Mouse (Mus musculus): ENCODE data around the gene Dmac1.

GRCm38 (mm10) chr4:75278197-75279175 lies at the start of gene Dmac1:
- TF ChIP-seq MAFK (IDR thresholded peaks at IDR 0.05; ENCODE audit: borderline replicate concordance, low read depth, low read length), result peak; percentile 31; the same call in 1 of the 2 replicates
- peak in 1 of 2 experiments; percentile 82; a peak in 2 of 4 replicates for TF ChIP-seq POLR2A (IDR thresholded peaks at IDR 0.05; ENCODE audit: control insufficient read depth in 1 of 2, insufficient read depth in 1 of 2, low read depth in 1 of 2, low read length in 2 of 2, poor library complexity in 1 of 2)
- TF ChIP-seq CTCF (IDR thresholded peaks at IDR 0.05 in 2 of 3, conservative IDR thresholded peaks at IDR 0.05 in 1 of 3; ENCODE audit: control insufficient read depth in 1 of 3, insufficient read depth in 1 of 3, low read depth in 2 of 3, low read length in 3 of 3, poor library complexity in 1 of 3, severe bottlenecking in 1 of 3), result no peak
- TF ChIP-seq HCFC1 (IDR thresholded peaks at IDR 0.05; ENCODE audit: low read depth, low read length), result peak; percentile 99
- TF ChIP-seq SIN3A (IDR thresholded peaks at IDR 0.05; ENCODE audit: low read length), result peak; percentile 77
- TF ChIP-seq EP300 (IDR thresholded peaks at IDR 0.05; ENCODE audit: low read depth in 1 of 2, low read length in 2 of 2), result peak; percentile 43 to 51; a peak in 2 of 4 replicates
- peak; percentile 82 for TF ChIP-seq RCOR1 (IDR thresholded peaks at IDR 0.05; ENCODE audit: low read depth, low read length)
- no peak for TF ChIP-seq BHLHE40 (IDR thresholded peaks at IDR 0.05; ENCODE audit: borderline replicate concordance, low read depth, low read length)
- no peak for TF ChIP-seq E2F4 (IDR thresholded peaks at IDR 0.05; ENCODE audit: borderline replicate concordance, low read depth, low read length)
- no peak for TF ChIP-seq ZKSCAN1 (IDR thresholded peaks at IDR 0.05; ENCODE audit: low read depth, low read length)
- no peak; the same call in 1 of the 2 replicates for TF ChIP-seq MAZ (IDR thresholded peaks at IDR 0.05; ENCODE audit: low read depth, low read length)
- no peak for TF ChIP-seq NRF1 (IDR thresholded peaks at IDR 0.05; ENCODE audit: insufficient read depth, low read depth, low read length, poor library complexity, severe bottlenecking)
- peak; percentile 78 for TF ChIP-seq NELFE (IDR thresholded peaks at IDR 0.05; ENCODE audit: low read depth, low read length)
- TF ChIP-seq RAD21 (IDR thresholded peaks at IDR 0.05; ENCODE audit: low read depth, low read length), result no peak

Data from MEL (cell line).